Mouse (Mus musculus): ENCODE measurements at regions not wholly inside any gene's neighbourhood (a gene's known extent, or its start where the extent isn't known, plus 50 kb on each side); places are given as distances from the start of the nearest gene placed in this dataset.
A peak's percentile ranks its signal among the peaks of the same experiment; 100 is the strongest.

GRCm38 (mm10) chr2:106547117-106547516 lies 146.0 kb upstream of the Mpped2 start:
- peak; percentile 18 for DNase-seq

GRCm38 (mm10) chr2:106553666-106554065 lies 139.4 kb upstream of the Mpped2 start:
- DNase-seq = peak; percentile 20

- no peak for DNase-seq
Observed at GRCm38 (mm10) chr2:106561571-106562090, 131.4 kb upstream of the Mpped2 start.

- peak; percentile 15 for DNase-seq
Observed at GRCm38 (mm10) chr2:106570226-106570625, 122.8 kb upstream of the Mpped2 start.

GRCm38 (mm10) chr2:106571346-106571745 lies 121.7 kb upstream of the Mpped2 start:
- DNase-seq = no peak

GRCm38 (mm10) chr2:106571913-106572312 lies 121.2 kb upstream of the Mpped2 start:
- peak; percentile 16 for DNase-seq

- no peak for DNase-seq
Observed at GRCm38 (mm10) chr2:106576746-106577323, 116.2 kb upstream of the Mpped2 start.

GRCm38 (mm10) chr2:106578062-106578461 lies 115.0 kb upstream of the Mpped2 start:
- DNase-seq = no peak

GRCm38 (mm10) chr2:106580663-106581062 lies 112.4 kb upstream of the Mpped2 start:
- DNase-seq = no peak

GRCm38 (mm10) chr2:106621251-106621650 lies 71.8 kb upstream of the Mpped2 start:
- no peak for DNase-seq

- DNase-seq = no peak
Observed at GRCm38 (mm10) chr2:106622326-106622725, 70.7 kb upstream of the Mpped2 start.

- no peak for DNase-seq
Observed at GRCm38 (mm10) chr2:106623680-106624079, 69.4 kb upstream of the Mpped2 start.

GRCm38 (mm10) chr2:106631986-106632385 lies 61.1 kb upstream of the Mpped2 start:
- DNase-seq = no peak

All from kidney, adult 18-20 months (tissue).